Mouse (Mus musculus) kidney, adult 2 months (tissue): ENCODE results near the gene Fzd4.

Source experiments
- CTCF ChIP-seq: fragments of 200-500 bp; conservative IDR thresholded peaks from 2 replicates; pipeline ENCODE4 v1.5.1; 2011; ENCODE audit warnings: low read depth, mild to moderate bottlenecking, control low read depth, low read length, moderate library complexity, mixed read lengths; ENCODE audit not compliant: insufficient read depth, insufficient read length
- POLR2A ChIP-seq: fragments of 200-500 bp; IDR thresholded peaks from one replicate; pipeline ENCODE4 v1.6.1; 2011; ENCODE audit warnings: low read depth, low read length, control low read depth

GRCm38 (mm10) chr7:89388981-89389380 is 15.2 kb upstream of the Fzd4 start:
- TF ChIP-seq CTCF (no peak), POLR2A (no peak)
